Mouse (Mus musculus): ENCODE results near the gene Wnt5b.
"Not testable (repeated sequence)": the region's sequence is repeated elsewhere in the genome, so short reads cannot be mapped to it uniquely, and the experiment has no call there.

Wnt5b gene

GRCm38 (mm10) chr6:119485486-119485885 lies 58.7 kb downstream of the Wnt5b start:
- no peak for DNase-seq (ENCODE audit: low spot score)

GRCm38 (mm10) chr6:119482958-119483600 lies 61.1 kb downstream of the Wnt5b start:
- DNase-seq (ENCODE audit: low spot score): peak; percentile 61

GRCm38 (mm10) chr6:119481741-119482390 lies 62.3 kb downstream of the Wnt5b start:
- not testable (repeated sequence) for DNase-seq (ENCODE audit: low spot score)

- DNase-seq (ENCODE audit: low spot score): peak; percentile 29
Measured at GRCm38 (mm10) chr6:119480706-119481331, 63.3 kb downstream of the Wnt5b start.

GRCm38 (mm10) chr6:119479876-119480705 lies 64.1 kb downstream of the Wnt5b start:
- DNase-seq (ENCODE audit: low spot score): peak; percentile 69

GRCm38 (mm10) chr6:119479343-119479875 lies 64.7 kb downstream of the Wnt5b start, which contains the start of gene Fbxl14:
Gene Fbxl14, plus strand, starts transcription at chr6:119479668.
- DNase-seq (ENCODE audit: low spot score): no peak

GRCm38 (mm10) chr6:119478560-119479342 lies 65.4 kb downstream of the Wnt5b start:
- peak; percentile 86 for DNase-seq (ENCODE audit: low spot score)

GRCm38 (mm10) chr6:119477686-119478310 lies 66.3 kb downstream of the Wnt5b start:
- DNase-seq (ENCODE audit: low spot score): no peak

- DNase-seq (ENCODE audit: low spot score): no peak
Measured at GRCm38 (mm10) chr6:119475988-119476387, 68.2 kb downstream of the Wnt5b start.

- no peak for DNase-seq (ENCODE audit: low spot score)
Measured at GRCm38 (mm10) chr6:119473992-119474391, 70.2 kb downstream of the Wnt5b start.

- no peak for DNase-seq (ENCODE audit: low spot score)
Measured at GRCm38 (mm10) chr6:119473446-119473845, 70.7 kb downstream of the Wnt5b start.

GRCm38 (mm10) chr6:119472705-119473104 lies 71.4 kb downstream of the Wnt5b start:
- DNase-seq (ENCODE audit: low spot score): no peak

- DNase-seq (ENCODE audit: low spot score): peak; percentile 59
Measured at GRCm38 (mm10) chr6:119472135-119472534, 72.0 kb downstream of the Wnt5b start.

GRCm38 (mm10) chr6:119470777-119471176 lies 73.4 kb downstream of the Wnt5b start:
- no peak for DNase-seq (ENCODE audit: low spot score)

- no peak for DNase-seq (ENCODE audit: low spot score)
Measured at GRCm38 (mm10) chr6:119467785-119468059, 76.4 kb downstream of the Wnt5b start.

- DNase-seq (ENCODE audit: low spot score): peak; percentile 41
Measured at GRCm38 (mm10) chr6:119466921-119467784, 77.0 kb downstream of the Wnt5b start.

GRCm38 (mm10) chr6:119466161-119466560 lies 78.0 kb downstream of the Wnt5b start:
- no peak for DNase-seq (ENCODE audit: low spot score)

GRCm38 (mm10) chr6:119460391-119460790 lies 83.8 kb downstream of the Wnt5b start:
- DNase-seq (ENCODE audit: low spot score): no peak

GRCm38 (mm10) chr6:119459041-119459440 lies 85.1 kb downstream of the Wnt5b start:
- DNase-seq (ENCODE audit: low spot score): no peak

- peak; percentile 33 for DNase-seq (ENCODE audit: low spot score)
Measured at GRCm38 (mm10) chr6:119458166-119458565, 86.0 kb downstream of the Wnt5b start.
